8 mouse cellular contexts compared by ENCODE assay signal in genomic region chr1:189921818-189922592, GRCm38 (mm10). TPM values are rescaled to one million over a fixed set of nuclear protein-coding genes. Genes with fewer than 3 reads are reported as not detected.
DNase-seq lines count a peak whose midpoint lies in the region; ATAC-seq and TF ChIP-seq lines count a peak whose summit lies in the region.

Gene Smyd2 (minus strand): TSS chr1:189922363.

- H3K27me3 ChIP-seq in embryonic facial prominence, embryonic 10.5 days (replicated peaks; ENCODE audit: low read depth, poor library complexity, severe bottlenecking): peaks cover 47% of the 10 kb centered on the region
- H3K27me3 ChIP-seq in intestine, postnatal 0 days (replicated peaks; ENCODE audit: control insufficient read depth, insufficient read depth, low read length): no peaks in the 10 kb centered on the region
- H3K27me3 ChIP-seq in limb, embryonic 10.5 days (ENCODE audit: low read depth, poor library complexity, severe bottlenecking): peaks cover 14% of the 10 kb centered on the region; the same call in 1 of the 2 replicates
- no peaks in the 10 kb centered on the region; the same call in 1 of the 2 replicates for H3K27me3 ChIP-seq in midbrain, embryonic 11.5 days (ENCODE audit: control insufficient read depth, insufficient read depth, low read length)

- H3K27ac ChIP-seq in embryonic facial prominence, embryonic 10.5 days (replicated peaks): peak within 1 kb of the TSS; percentile 95
- H3K27ac ChIP-seq in intestine, postnatal 0 days (ENCODE audit: low read depth, low read length): peak within 1 kb of the TSS; percentile 65
- H3K27ac ChIP-seq in limb, embryonic 10.5 days: peak within 1 kb of the TSS; percentile 97
- H3K27ac ChIP-seq in midbrain, embryonic 11.5 days (ENCODE audit: low read depth, low read length): no peak within 1 kb of the TSS

- under 1% methylated on average over 90 of the region's 90 CpGs for whole genome bisulfite sequencing in embryonic facial prominence, embryonic 10.5 days
- WGBS in intestine, postnatal 0 days: under 1% methylated on average over 79 of the region's 90 CpGs
- under 1% methylated on average over 73 of the region's 90 CpGs for WGBS in limb, embryonic 10.5 days
- under 1% methylated on average over 58 of the region's 90 CpGs for WGBS in midbrain, embryonic 11.5 days

- H3K4me2 ChIP-seq in intestine, postnatal 0 days (replicated peaks; ENCODE audit: low read depth): peak within 1 kb of the TSS; percentile 87
- peak within 1 kb of the TSS; percentile 89 for H3K4me2 ChIP-seq in midbrain, embryonic 11.5 days

- peaks cover 55% of the 10 kb centered on the region for H3K4me1 ChIP-seq in embryonic facial prominence, embryonic 10.5 days
- H3K4me1 ChIP-seq in intestine, postnatal 0 days (replicated peaks; ENCODE audit: control insufficient read depth, insufficient read depth, low read length): 0 out of 2 replicates have a peak, but pooled peaks cover 10% of the 10 kb centered on the region
- peaks cover 70% of the 10 kb centered on the region for H3K4me1 ChIP-seq in limb, embryonic 10.5 days
- peaks cover 17% of the 10 kb centered on the region for H3K4me1 ChIP-seq in midbrain, embryonic 11.5 days (ENCODE audit: control insufficient read depth, insufficient read depth, low read length)

- peak; percentile 49 for TF ChIP-seq CTCF in intestine, postnatal 0 days (IDR thresholded peaks at IDR 0.05; ENCODE audit: low read depth)

- H3K36me3 ChIP-seq in embryonic facial prominence, embryonic 10.5 days (replicated peaks): no peaks in the 10 kb centered on the region
- no peaks in the 10 kb centered on the region for H3K36me3 ChIP-seq in intestine, postnatal 0 days (ENCODE audit: control insufficient read depth, insufficient read depth)
- no peaks in the 10 kb centered on the region for H3K36me3 ChIP-seq in limb, embryonic 10.5 days
- H3K36me3 ChIP-seq in midbrain, embryonic 11.5 days (ENCODE audit: control insufficient read depth, insufficient read depth, low read length): no peaks in the 10 kb centered on the region

- peak; percentile 84 for ATAC-seq in granulocyte monocyte progenitor cell, adult 5-6 weeks (replicated peaks; ENCODE audit: poor library complexity, severe bottlenecking)
- peak; percentile 96 for ATAC-seq in intestine, postnatal 0 days
- peak; percentile 89 for ATAC-seq in midbrain, embryonic 11.5 days (ENCODE audit: low FRiP score)

- H3K4me3 ChIP-seq in embryonic facial prominence, embryonic 10.5 days: peak within 1 kb of the TSS; percentile 89
- H3K4me3 ChIP-seq in intestine, postnatal 0 days (ENCODE audit: low read depth, low read length): peak within 1 kb of the TSS; percentile 66
- peak within 1 kb of the TSS; percentile 87 for H3K4me3 ChIP-seq in limb, embryonic 10.5 days
- peak within 1 kb of the TSS; percentile 69 for H3K4me3 ChIP-seq in midbrain, embryonic 11.5 days (ENCODE audit: low read depth, low read length)

- peak; percentile 44 for DNase-seq in layer of hippocampus, adult 11-12 months (ENCODE audit: low spot score)
- no peak for DNase-seq in layer of hippocampus, adult 9-10 months (ENCODE audit: low spot score)
- peak; percentile 88 for DNase-seq in embryonic facial prominence, embryonic 10.5 days (ENCODE audit: low spot score)
- DNase-seq in limb, embryonic 10.5 days (ENCODE audit: low spot score): peak; percentile 82
- peak; percentile 96 for DNase-seq in midbrain, embryonic 11.5 days (ENCODE audit: low spot score, missing footprints)
- DNase-seq in spleen, adult 12 weeks (ENCODE audit: low spot score): peak; percentile 27

- peak within 1 kb of the TSS; percentile 66 for H3K9ac ChIP-seq in intestine, postnatal 0 days (ENCODE audit: low read depth, low read length)
- peak within 1 kb of the TSS; percentile 78 for H3K9ac ChIP-seq in midbrain, embryonic 11.5 days (ENCODE audit: low read length)

- no peaks in the 10 kb centered on the region for H3K9me3 ChIP-seq in embryonic facial prominence, embryonic 10.5 days
- H3K9me3 ChIP-seq in intestine, postnatal 0 days (ENCODE audit: control insufficient read depth): no peaks in the 10 kb centered on the region
- no peaks in the 10 kb centered on the region for H3K9me3 ChIP-seq in limb, embryonic 10.5 days (replicated peaks)
- no peaks in the 10 kb centered on the region for H3K9me3 ChIP-seq in midbrain, embryonic 11.5 days (ENCODE audit: control insufficient read depth, low read length)

RNA-seq across cellular contexts. Expression of gene Smyd2, which starts in this region (rescaled TPM):
- polyA plus RNA-seq in embryonic facial prominence, embryonic 10.5 days (2016; fragmentation: Nextera tagmentation; extraction: Ambion mirVana): 78.5 and 84.3 TPM in 2 replicates
- 72.5 and 97.7 TPM in 2 replicates for total RNA-seq in granulocyte monocyte progenitor cell, adult 5-6 weeks (2014; fragmentation: Nextera tagmentation)
- 97.8 and 98.0 TPM in 2 replicates for total RNA-seq in granulocyte monocyte progenitor cell, adult 5-6 weeks (2017)
- polyA plus RNA-seq in intestine, postnatal 0 days (2015; fragmentation: Nextera tagmentation; extraction: Ambion mirVana): 47.1 and 48.1 TPM in 2 replicates
- 79.5 and 89.4 TPM in 2 replicates for polyA plus RNA-seq in limb, embryonic 10.5 days (2016; fragmentation: Nextera tagmentation; extraction: Ambion mirVana)
- polyA plus RNA-seq in midbrain, embryonic 11.5 days (2014; fragmentation: Nextera tagmentation; extraction: Ambion mirVana): 50.9 and 54.9 TPM in 2 replicates
